Mouse (Mus musculus) liver, postnatal 0 days (tissue): ENCODE results near the gene Tbx19.

Experiments used
- CTCF ChIP-seq: sonication (generic); IDR thresholded peaks from 2 replicates; pipeline ENCODE4 v1.5.1; 2016; ENCODE audit warnings: antibody characterized with exemption, low read depth
- EP300 ChIP-seq: IDR thresholded peaks from 2 replicates; pipeline ENCODE4 v1.6.1; 2016; ENCODE audit warnings: antibody characterized with exemption, low read depth, mild to moderate bottlenecking

GRCm38 (mm10) chr1:165158841-165159240, 1.7 kb downstream of the Tbx19 start:
- TF ChIP-seq CTCF (no peak), EP300 (no peak)
